Mouse (Mus musculus) megakaryocyte, embryonic 14.5 days (primary cell): ENCODE data around the gene Hbb-bs.

Source experiments
- FLI1 ChIP-seq: IDR thresholded peaks from 2 replicates; pipeline ENCODE4 v1.6.1; 2012; ENCODE audit warnings: low read length, inconsistent platforms, mixed read lengths
- GATA1 ChIP-seq: IDR thresholded peaks from 3 replicates; pipeline ENCODE4 v1.6.1; 2012; ENCODE audit warnings: mixed read lengths, low read length, inconsistent platforms, borderline replicate concordance

GRCm38 (mm10) chr7:103874451-103874850 is 46.6 kb upstream of the Hbb-bs start:
- TF ChIP-seq GATA1 (no peak), FLI1 (no peak)
